Mouse (Mus musculus) embryonic facial prominence, embryonic 10.5 days (tissue): Measurements from ENCODE around the gene Trpc1. TPM values are rescaled to one million over a fixed set of nuclear protein-coding genes. Genes with fewer than 3 reads are reported as not detected.
A peak's percentile ranks its signal among the peaks of the same experiment; 100 is the strongest.

ENCODE experiments used
- DNase-seq: peaks from one replicate; pipeline ENCODE4 v3.0.0-alpha.2; 2017; ENCODE audit warnings: low spot score
- H3K27ac ChIP-seq: fragments of 300-500 bp; sonication (generic); replicated peaks from 2 replicates; pipeline ENCODE4 v1.5.1; 2016; ENCODE audit warnings: mild to moderate bottlenecking
- H3K27me3 ChIP-seq: fragments of 300-500 bp; sonication (generic); replicated peaks from 2 replicates; pipeline ENCODE4 v1.6.1; 2016; ENCODE audit warnings: low read depth, mild to moderate bottlenecking; ENCODE audit not compliant: poor library complexity, severe bottlenecking
- H3K36me3 ChIP-seq: fragments of 300-500 bp; sonication (generic); replicated peaks from 2 replicates; pipeline ENCODE4 v1.6.1; 2016; ENCODE audit warnings: mild to moderate bottlenecking, moderate library complexity
- H3K4me1 ChIP-seq: fragments of 300-500 bp; sonication (generic); 2 replicates; pipeline ENCODE4 v1.6.1; 2016
- H3K4me3 ChIP-seq: fragments of 300-500 bp; sonication (generic); 2 replicates; pipeline ENCODE4 v1.5.1; 2016; ENCODE audit warnings: mild to moderate bottlenecking, moderate library complexity
- H3K9me3 ChIP-seq: fragments of 300-500 bp; sonication (generic); 2 replicates; pipeline ENCODE4 v1.6.1; 2016; ENCODE audit warnings: mild to moderate bottlenecking
- WGBS: fragments of 180-500 bp; shearing (Covaris S2); methylation state at CpG from one replicate; pipeline ENCODE4 v1.1.7; 2016; 5-methylcytosine and 5-hydroxymethylcytosine counted together
- polyA plus RNA-seq: library from polyadenylated mRNA; unstranded; fragments of >200 nt; fragmentation: Nextera tagmentation; extraction: Ambion mirVana; gene quantifications from 2 replicates; pipeline ENCODE4 v1.2.1, GENCODE M21; 2016

Gene Trpc1
- polyA plus RNA-seq, 1 experiment from 2014 or later, result 1.9 TPM

DNA sequence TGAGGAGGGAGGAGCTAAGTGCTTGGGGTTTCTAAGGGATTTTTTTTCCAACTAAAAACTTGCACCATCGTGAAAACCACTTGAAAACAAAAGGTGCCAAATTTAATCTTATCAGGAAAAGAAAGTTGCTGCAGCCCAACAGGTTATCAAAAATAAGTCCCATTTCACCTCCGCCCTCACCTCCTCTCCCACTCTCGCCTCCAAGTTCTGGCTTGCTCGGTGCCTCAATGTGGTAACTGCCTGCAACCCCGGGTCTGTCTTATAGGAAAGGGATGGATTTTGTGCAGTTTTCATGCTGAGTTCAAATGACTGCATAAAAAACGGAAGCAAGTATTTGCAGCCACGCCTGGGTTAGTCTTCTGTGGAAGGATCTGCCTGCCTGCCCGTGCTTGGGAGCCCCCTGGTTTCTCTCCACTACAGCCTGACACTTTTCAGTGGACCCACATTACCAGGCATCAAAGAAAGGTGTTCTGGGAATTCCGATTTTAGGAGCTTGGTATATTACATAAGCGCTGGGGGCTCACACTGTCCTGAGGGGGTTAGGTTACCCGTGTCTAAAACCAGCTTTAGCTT is 56.6 kb downstream of the Trpc1 start:
- Histone ChIP-seq H3K4me1 (peaks cover 6% of the 10 kb centered on the region), H3K27ac (no peak overlapping the region), H3K27me3 (no peaks in the 10 kb centered on the region), H3K9me3 (no peaks in the 10 kb centered on the region), H3K4me3 (no peak overlapping the region), H3K36me3 (no peaks in the 10 kb centered on the region)
- 82% methylated on average over 11 of the region's 11 CpGs for WGBS
- no peak for DNase-seq

DNA sequence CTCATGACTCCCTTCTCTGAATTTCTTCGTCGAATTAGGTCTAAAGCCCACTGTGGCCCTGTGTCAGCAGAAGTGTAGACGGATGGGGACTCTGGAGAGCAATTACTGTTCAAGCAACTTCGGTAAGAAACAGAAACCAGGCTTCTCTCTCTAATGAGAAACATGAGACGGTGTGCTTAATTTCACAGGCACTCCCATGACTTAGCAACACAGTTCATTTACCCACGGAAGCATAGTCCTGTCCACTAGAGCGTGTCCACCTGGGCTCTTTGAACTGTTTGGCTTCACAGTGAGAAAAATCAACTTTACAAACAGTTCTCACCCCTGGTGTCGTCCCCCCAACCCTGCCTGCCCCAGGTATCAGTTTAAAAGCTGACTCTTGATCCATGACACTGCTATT is 57.4 kb downstream of the Trpc1 start:
- Histone ChIP-seq H3K4me3 (no peak overlapping the region), H3K4me1 (peaks cover 6% of the 10 kb centered on the region), H3K36me3 (no peaks in the 10 kb centered on the region), H3K9me3 (no peaks in the 10 kb centered on the region), H3K27me3 (no peaks in the 10 kb centered on the region), H3K27ac (no peak overlapping the region)
- no peak for DNase-seq
- WGBS, result 53% methylated on average over 8 of the region's 8 CpGs

DNA sequence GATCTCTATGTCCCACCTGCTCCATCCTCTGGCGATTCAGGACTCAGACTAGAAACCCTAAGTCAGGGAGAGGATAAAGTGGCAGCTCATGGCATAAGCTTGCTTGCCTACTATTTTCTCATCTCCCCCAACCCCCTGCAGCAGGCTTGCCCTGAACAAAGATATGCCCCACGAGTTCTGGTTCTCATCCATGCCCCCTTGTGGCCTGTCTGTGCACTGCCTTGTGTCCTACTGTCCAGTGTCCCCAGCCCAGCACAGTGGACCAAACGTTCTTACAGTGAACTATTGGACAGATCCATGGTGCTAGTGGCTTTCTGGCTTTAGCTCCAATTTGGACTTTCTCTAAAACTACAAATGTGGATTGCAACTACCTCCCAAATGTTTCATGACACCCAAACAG is 62.1 kb downstream of the Trpc1 start:
- no peak overlapping the region for H3K4me3 ChIP-seq
- no peaks in the 10 kb centered on the region for H3K36me3 ChIP-seq
- no peaks in the 10 kb centered on the region for H3K9me3 ChIP-seq
- no peak overlapping the region for H3K27ac ChIP-seq
- peak; percentile 21 for DNase-seq
- H3K27me3 ChIP-seq, result no peaks in the 10 kb centered on the region
- 64% methylated on average over 3 of the region's 3 CpGs for WGBS
- H3K4me1 ChIP-seq, result peaks cover 25% of the 10 kb centered on the region

DNA sequence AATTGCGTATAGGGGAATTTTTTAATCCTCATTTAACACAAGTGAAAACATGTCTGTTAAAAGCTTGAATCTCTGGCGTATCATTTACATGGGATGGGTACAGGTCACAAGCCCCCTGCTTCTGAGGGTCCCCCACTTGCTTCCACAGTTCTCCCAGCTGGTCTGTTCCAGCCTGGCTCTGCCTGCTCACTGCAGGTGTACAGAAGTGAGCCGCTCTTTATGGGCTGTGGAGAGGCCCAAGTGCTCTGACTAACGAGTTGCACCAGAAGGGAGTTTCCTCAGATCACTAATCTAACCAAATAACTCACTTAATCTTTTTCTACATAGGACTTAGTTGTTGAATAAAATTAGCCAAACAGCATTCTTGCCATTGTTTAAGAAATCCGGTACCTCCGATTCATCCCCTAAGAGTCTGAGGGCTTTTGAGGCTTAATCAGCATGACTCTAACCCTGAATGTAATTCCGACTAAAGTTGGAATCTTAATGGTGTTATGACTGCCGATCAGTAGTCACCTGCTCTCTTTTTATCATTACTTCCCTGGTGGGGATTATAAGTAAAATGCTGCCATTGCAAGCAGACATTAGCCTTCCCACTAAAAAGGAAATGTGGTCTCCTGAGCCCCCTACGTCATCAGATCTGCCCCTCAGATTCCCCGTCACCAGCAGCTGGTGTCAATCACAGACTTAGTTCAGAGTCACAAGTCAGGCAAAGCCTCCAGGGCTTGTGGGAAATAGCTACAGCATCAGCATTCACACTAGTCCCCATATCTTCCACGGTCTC is 64.3 kb downstream of the Trpc1 start:
- H3K4me1 ChIP-seq, result peaks cover 32% of the 10 kb centered on the region
- peak; percentile 68 for DNase-seq
- H3K27ac ChIP-seq, result no peak overlapping the region
- H3K36me3 ChIP-seq, result no peaks in the 10 kb centered on the region
- H3K27me3 ChIP-seq, result no peaks in the 10 kb centered on the region
- H3K9me3 ChIP-seq, result no peaks in the 10 kb centered on the region
- WGBS, result 45% methylated on average over 11 of the region's 11 CpGs
- no peak overlapping the region for H3K4me3 ChIP-seq

DNA sequence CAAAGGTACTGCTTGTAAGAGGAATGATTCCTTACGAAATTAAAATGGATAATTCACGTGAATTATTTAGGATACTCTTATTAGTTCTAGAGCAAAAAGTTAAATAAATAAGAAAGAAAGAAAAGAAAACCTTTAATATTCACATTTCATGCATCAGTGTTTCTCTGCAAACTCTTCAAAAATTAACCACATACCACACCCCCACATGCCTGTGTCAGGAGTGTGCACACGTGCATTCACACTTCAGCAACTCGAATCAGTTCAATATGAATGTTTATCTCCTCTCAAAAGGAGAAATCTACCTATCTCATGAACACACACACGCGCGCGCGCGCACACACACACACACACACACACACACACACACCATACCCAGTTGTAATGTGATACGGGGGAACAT is 69.5 kb downstream of the Trpc1 start:
- H3K36me3 ChIP-seq, result no peaks in the 10 kb centered on the region

DNA sequence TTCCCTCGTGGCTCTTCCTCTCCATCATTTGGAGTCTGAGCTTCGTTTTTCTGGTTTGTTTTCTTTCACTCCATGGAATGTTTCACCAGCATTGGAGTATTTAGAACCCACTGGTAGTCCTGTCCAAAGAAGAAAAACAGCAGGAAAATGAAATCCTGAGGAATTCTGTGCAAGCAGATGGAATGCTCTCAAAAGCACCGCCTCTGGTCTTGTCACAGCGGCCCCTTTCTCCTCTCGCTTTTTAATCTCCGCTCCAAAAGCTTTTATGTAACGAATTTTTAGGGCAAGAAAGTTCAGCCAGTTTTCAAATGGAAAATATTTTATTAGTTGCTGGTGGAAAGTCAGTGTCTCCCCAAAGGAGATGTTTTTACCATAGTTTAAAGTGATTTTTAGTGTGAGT is 70.2 kb downstream of the Trpc1 start:
- no peaks in the 10 kb centered on the region for H3K36me3 ChIP-seq
- 74% methylated on average over 7 of the region's 7 CpGs for WGBS
- peaks cover 19% of the 10 kb centered on the region for H3K4me1 ChIP-seq

More for the DNA sequence above, 69.5 kb downstream of the Trpc1 start:
- H3K4me3 ChIP-seq, result no peak overlapping the region
- H3K9me3 ChIP-seq, result no peaks in the 10 kb centered on the region
- no peak overlapping the region for H3K27ac ChIP-seq
- 95% methylated on average over 11 of the region's 11 CpGs for WGBS
- DNase-seq, result no peak
- no peaks in the 10 kb centered on the region for H3K27me3 ChIP-seq
- peaks cover 26% of the 10 kb centered on the region for H3K4me1 ChIP-seq

DNA sequence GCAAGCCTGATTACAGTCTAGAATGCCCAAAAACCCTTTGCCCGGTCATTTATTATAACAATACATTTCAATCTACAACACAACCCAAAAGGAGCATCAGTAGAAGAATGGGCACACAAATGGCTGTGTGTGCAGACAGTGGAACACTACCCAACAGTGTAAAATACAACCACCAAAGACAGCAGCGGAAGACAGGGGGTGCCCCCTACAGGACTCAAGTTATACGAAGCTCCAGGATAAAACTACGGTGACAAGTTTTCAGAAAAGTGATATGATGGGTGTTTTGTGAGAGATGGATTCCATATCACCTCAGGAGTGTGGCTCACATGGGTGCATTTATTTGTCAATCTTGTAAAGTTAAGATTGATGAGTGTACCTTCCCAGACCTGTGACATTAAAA is 74.2 kb downstream of the Trpc1 start:
- WGBS, result 94% methylated on average over 4 of the region's 4 CpGs
- no peak for DNase-seq
- no peaks in the 10 kb centered on the region for H3K4me1 ChIP-seq

More for the DNA sequence above, 70.2 kb downstream of the Trpc1 start:
- no peak for DNase-seq
- Histone ChIP-seq H3K27me3 (no peaks in the 10 kb centered on the region), H3K27ac (no peak overlapping the region), H3K9me3 (no peaks in the 10 kb centered on the region), H3K4me3 (no peak overlapping the region)

DNA sequence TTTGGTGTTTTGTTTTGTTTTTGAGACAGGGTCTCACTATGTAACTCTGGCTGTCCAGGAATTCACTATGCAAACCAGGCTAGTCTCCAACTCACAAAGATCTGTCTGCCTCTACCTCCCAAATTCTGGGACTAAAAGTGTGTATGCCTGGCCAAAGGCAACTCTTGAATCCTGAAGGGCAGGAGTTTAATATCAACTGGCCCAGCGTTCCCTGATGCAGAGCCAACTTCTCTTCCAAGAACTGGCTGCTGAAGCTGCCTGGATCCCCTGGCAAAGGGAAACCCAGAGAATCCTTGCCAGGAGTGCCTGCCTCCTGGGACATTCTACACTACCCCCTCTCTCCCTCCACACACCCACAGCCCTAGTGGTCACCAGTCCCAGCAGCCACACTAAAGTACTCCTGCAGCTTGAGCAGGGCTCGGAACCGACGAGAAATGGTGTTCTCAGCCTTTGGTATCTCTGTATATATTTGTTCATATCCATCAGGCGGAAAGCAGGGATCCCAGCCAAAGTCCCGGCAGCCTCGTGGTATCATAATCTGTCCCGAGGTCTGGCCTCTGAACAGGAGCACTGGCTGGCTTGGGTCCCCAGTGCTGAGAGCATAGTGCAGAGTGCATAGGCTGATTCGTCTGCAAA is 75.0 kb downstream of the Trpc1 start:
- H3K4me1 ChIP-seq, result no peaks in the 10 kb centered on the region
- peaks cover 3% of the 10 kb centered on the region; the same call in 1 of the 2 replicates for H3K9me3 ChIP-seq
- H3K27ac ChIP-seq, result no peak overlapping the region
- H3K4me3 ChIP-seq, result no peak overlapping the region
- 90% methylated on average over 9 of the region's 9 CpGs for WGBS
- H3K36me3 ChIP-seq, result peaks cover 12% of the 10 kb centered on the region; the same call in 1 of the 2 replicates
- no peak for DNase-seq
- no peaks in the 10 kb centered on the region for H3K27me3 ChIP-seq

More for the DNA sequence above, 74.2 kb downstream of the Trpc1 start:
- peaks cover 8% of the 10 kb centered on the region; the same call in 1 of the 2 replicates for H3K36me3 ChIP-seq
- H3K9me3 ChIP-seq, result peaks cover 3% of the 10 kb centered on the region; the same call in 1 of the 2 replicates
- H3K27ac ChIP-seq, result no peak overlapping the region
- no peak overlapping the region for H3K4me3 ChIP-seq
- no peaks in the 10 kb centered on the region for H3K27me3 ChIP-seq

DNA sequence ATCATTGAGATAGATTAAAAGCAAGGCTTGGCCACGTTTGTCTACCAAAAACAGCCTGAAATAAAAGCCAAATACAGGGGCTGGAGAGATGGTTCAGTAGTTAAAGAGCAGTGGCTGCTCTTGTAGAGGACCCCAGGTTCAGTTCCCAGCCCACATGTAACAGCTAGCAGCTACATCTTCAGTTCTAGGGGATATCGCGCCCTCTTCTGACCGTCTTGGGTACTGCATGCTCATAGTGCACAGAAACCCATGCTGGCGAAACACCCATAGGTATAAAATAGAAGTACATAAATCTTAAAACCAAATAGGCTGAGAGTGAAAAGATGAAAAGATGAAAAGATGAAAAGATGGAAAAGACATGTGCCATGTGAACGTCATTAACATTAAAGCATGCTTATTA is 77.4 kb downstream of the Trpc1 start:
- Histone ChIP-seq H3K36me3 (peaks cover 15% of the 10 kb centered on the region; the same call in 1 of the 2 replicates), H3K4me3 (no peak overlapping the region), H3K27ac (no peak overlapping the region), H3K4me1 (peaks cover 3% of the 10 kb centered on the region), H3K9me3 (peaks cover 3% of the 10 kb centered on the region; the same call in 1 of the 2 replicates), H3K27me3 (no peaks in the 10 kb centered on the region)
- 84% methylated on average over 6 of the region's 6 CpGs for WGBS
- no peak for DNase-seq

DNA sequence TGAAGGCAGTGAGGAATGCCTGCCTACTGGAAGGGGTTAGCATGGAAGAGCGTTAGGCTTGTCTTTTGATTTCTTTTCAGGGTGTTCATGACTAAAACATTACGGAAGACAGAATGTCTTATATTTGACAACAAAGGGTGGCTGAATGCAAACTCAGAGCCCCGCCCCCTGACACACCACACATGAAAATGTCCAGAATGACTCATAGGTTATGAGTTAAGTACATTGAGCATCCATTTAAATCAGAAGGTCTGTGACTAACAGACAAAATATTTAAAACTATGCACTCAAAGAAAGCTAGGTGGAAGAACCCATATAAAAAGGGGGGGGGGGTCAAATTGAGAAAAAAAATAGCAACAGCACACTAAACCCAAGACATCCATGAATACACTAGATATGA is 77.8 kb downstream of the Trpc1 start:
- no peak overlapping the region for H3K4me3 ChIP-seq
- no peaks in the 10 kb centered on the region for H3K27me3 ChIP-seq
- 93% methylated on average over 3 of the region's 3 CpGs for WGBS
- peaks cover 4% of the 10 kb centered on the region for H3K4me1 ChIP-seq
- H3K36me3 ChIP-seq, result peaks cover 15% of the 10 kb centered on the region; the same call in 1 of the 2 replicates
- H3K9me3 ChIP-seq, result peaks cover 3% of the 10 kb centered on the region; the same call in 1 of the 2 replicates
- DNase-seq, result no peak
- H3K27ac ChIP-seq, result no peak overlapping the region

DNA sequence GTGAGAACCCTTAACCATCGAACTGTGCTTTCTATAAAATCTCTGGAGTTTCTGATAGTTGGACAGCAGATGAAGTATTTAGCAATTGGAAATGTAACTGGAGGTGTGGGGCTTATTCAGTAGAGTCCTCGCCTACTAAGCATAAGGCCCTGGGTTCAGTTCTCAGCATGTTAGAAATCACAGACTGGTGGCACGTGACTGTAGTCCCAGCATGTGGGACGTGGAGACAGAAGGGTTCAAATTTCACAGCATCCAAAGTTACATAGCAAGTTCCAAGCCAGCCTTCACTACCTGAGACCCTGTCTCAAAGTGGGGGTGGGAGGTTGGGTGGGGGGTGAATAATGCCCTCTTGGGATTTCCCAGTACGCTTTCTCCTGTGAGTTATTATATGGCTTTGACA is 81.9 kb downstream of the Trpc1 start:
- WGBS, result 61% methylated on average over 5 of the region's 5 CpGs
- Histone ChIP-seq H3K36me3 (peaks cover 15% of the 10 kb centered on the region; the same call in 1 of the 2 replicates), H3K4me3 (no peak overlapping the region), H3K27me3 (no peaks in the 10 kb centered on the region), H3K9me3 (peaks cover 3% of the 10 kb centered on the region; the same call in 1 of the 2 replicates), H3K4me1 (peaks cover 4% of the 10 kb centered on the region), H3K27ac (no peak overlapping the region)
- no peak for DNase-seq

DNA sequence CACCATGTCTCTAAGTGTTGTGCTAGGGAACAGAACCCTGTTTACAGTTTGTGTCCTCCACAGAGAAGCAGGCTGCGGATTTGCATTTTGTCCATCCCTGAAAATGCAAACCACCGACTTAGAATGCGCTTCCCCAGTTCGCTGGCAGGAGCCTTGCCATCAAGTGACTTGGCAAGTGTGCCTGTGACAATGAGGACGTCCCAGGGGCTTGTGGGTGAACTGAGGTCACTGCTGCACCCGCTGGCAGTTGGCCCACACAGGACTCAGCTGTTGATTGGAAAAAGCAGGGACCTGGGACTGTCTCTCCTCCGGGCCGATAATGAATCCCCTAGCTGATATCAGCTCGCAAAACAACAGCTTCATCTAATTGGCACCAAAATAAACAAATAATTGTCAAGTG is 82.3 kb downstream of the Trpc1 start:
- H3K27me3 ChIP-seq, result no peaks in the 10 kb centered on the region
- no peak overlapping the region for H3K27ac ChIP-seq
- DNase-seq, result no peak
- H3K36me3 ChIP-seq, result peaks cover 15% of the 10 kb centered on the region; the same call in 1 of the 2 replicates
- H3K9me3 ChIP-seq, result peaks cover 3% of the 10 kb centered on the region; the same call in 1 of the 2 replicates
- 43% methylated on average over 9 of the region's 9 CpGs for WGBS
- H3K4me1 ChIP-seq, result peaks cover 4% of the 10 kb centered on the region
- H3K4me3 ChIP-seq, result no peak overlapping the region
